Mouse (Mus musculus) T-helper 1 cell (primary cell): ENCODE measurements around the gene Lfng.

ENCODE experiments used
- in situ Hi-C: fragments of 300-600 bp; cut with MboI, MseI; formaldehyde crosslinking; loops from one replicate; pipeline ENCODE4 v1.15.1; 2025; ENCODE audit warnings: high pct_unique_total_duplicates

Gene Lfng

DNA sequence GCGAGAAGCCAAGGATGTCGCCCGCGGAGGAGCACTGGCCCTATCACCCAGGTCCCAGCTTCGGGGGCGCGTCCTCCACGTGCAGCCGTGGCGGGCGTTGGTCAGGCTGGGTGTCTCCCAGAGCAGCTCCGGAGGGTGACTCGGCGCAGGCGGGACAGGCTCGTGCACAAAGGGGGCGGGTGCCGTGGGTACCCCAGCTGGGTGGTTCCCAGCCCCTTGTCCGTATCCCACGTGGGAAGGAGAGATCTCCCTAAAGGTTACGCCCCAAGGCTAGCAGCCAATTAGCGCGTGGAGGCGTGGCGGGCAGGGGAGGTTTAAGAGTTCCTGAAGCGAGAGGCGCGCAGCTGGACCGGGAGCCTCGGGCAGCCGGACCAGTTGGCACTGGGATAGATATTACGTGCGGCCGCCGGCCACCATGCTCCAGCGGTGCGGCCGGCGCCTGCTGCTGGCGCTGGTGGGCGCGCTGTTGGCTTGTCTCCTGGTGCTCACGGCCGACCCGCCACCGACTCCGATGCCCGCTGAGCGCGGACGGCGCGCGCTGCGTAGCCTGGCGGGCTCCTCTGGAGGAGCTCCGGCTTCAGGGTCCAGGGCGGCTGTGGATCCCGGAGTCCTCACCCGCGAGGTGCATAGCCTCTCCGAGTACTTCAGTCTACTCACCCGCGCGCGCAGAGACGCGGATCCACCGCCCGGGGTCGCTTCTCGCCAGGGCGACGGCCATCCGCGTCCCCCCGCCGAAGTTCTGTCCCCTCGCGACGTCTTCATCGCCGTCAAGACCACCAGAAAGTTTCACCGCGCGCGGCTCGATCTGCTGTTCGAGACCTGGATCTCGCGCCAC, at the start of gene Lfng:
Lfng (plus strand) TSS at position 320 of the 835 bp plus-strand sequence.
- in situ Hi-C loops = no loop called here

DNA sequence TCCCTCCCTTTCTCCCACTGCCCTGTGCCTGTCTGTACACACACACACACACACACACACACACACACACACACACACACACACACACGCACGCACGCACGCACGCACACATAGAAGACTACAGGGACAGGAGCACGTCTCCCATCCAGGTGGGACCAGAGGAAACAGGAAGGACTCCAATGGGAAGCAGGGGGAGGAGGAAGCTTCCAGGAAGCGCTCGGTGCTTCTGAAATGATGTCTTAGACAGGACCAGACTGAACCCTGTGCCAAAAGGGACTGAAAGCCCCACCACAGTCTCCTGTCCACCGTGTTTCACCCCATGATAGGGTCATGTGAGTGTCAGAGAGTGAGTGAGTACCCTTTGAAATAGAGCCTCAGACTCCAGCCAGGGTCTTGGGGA, 44.5 kb upstream of the Lfng start:
- in situ Hi-C loops = no loop called here

DNA sequence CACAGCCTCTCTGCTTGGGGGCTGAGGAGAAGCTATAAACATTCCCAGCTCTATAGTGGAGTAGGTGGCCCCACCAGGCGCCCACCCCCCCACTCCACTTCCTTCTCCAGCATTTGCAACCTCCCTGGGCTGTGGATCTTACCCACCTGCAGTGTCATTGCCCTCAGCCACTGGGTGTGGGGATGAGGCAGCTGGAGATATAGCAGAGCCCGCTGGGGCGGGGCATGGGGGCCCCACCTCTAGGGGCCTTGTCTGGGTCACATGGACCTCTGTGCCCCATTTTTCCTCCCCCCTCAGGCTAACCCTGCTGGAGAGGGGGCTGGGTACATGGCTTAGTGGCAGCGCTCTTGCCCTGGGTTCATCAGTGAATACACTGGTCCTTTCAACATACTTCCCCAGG, 42.2 kb upstream of the Lfng start, which contains the start of gene Grifin:
Grifin (minus strand) TSS at position 176 of the 400 bp plus-strand sequence.
- in situ Hi-C loops = loop anchor here (5.0 kb wide), 1 partner anchor 52 kb away; no protein-coding TSS in a partner anchor

DNA sequence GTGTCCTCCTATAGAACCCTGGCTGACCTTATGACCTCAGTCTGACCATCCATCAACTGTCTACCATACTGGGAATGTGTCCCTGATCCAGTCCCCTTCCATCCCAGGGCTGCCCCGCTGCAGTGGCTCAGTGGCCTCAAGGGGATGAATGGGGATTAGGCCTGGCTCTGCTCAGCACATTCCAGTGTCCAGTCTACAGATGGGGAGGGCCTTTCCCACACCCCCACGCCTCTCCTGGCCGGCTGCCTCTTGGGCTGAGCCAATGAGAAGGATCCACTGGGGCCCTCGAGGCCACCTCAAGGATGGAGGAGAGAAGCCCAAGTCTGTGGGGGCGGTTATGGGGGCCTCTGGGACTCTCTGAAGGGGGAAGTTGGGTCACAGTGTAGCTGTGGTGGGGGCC, 41.7 kb upstream of the Lfng start:
- in situ Hi-C loops = loop anchor here (5.0 kb wide), 1 partner anchor 52 kb away; no protein-coding TSS in a partner anchor

DNA sequence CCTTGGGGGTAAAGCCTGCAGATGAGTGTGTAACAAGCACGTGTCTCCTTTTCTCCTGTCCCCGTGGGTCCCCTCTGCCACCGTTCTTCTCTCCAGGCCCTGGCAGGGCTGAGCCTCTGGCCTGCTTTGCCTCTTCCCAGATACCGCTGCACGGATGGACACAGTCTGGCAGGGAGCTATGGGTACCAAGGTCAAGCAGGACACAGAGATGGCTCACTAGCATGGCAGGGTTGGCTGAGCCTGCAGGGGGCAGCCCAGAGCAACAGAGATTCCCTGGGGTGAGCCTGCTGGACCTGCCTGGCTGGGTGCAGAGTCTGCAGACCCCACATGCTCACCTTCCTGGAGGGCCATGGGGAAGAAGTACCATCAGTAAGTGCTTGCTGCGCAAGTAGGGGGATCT, 41.3 kb upstream of the Lfng start:
- in situ Hi-C loops = loop anchor here (5.0 kb wide), 1 partner anchor 51 kb away; no protein-coding TSS in a partner anchor

DNA sequence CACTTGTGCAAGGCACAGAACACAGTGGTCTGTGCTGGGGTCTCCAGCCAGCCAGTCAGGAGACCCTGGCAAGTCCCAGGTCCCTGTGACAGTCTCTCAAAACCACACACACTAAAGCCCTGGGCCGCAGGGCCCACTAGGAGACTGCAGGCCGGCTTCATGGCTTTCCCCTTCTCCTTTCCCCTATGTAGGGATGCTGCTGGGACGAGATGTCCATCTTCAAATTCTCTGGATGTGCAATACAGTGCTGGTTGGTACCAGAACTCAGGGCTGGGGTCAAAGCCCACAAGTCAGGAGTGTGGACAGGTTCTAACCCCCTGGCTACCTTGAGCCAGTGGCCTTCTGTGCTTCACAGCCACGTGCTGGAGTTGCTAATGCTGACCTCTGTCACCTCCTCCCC, 40.8 kb upstream of the Lfng start:
- in situ Hi-C loops = loop anchor here (5.0 kb wide), 1 partner anchor 51 kb away; no protein-coding TSS in a partner anchor

DNA sequence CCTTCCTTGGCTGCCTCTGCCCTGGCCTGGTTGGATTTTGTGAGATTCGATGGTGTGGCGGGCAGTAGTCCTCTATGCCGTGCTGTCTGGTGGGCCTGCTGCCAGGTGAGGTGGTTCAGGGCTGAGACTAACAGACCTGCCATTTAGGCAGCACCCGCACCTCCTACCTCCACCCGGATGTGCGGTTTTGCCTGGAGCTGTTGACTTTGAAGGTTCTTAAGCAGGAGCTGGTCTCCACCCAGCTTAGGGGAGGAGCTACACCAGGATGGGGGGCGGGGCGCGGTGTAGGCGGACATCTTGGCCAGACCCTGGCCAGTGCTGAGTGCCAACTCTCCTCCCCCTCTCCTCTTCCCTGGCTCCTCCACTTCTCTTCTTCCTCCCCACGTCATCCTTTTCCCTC, 39.8 kb upstream of the Lfng start:
- in situ Hi-C loops = loop anchor here (5.0 kb wide), 1 partner anchor 50 kb away; no protein-coding TSS in a partner anchor

DNA sequence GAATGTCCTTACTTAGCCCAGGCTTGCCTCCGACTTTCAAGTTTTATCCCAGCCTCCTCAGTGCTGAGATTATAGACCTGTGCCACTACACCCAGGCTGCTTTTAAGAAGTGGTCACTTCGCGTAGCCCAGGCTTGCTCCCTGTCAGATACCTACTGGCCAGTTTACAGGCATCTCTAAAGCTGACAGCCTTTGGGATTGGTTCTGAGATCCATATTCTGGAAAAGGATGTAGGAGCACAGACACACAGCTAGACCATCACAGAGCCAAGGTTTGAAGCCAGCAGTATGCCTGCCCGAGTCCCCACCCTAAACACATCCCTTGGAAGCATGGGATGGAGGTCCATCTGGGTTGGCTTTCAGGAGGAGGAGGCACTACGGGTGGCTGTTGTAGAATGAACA, 39.4 kb upstream of the Lfng start:
- in situ Hi-C loops = loop anchor here (5.0 kb wide), 1 partner anchor 50 kb away; no protein-coding TSS in a partner anchor

DNA sequence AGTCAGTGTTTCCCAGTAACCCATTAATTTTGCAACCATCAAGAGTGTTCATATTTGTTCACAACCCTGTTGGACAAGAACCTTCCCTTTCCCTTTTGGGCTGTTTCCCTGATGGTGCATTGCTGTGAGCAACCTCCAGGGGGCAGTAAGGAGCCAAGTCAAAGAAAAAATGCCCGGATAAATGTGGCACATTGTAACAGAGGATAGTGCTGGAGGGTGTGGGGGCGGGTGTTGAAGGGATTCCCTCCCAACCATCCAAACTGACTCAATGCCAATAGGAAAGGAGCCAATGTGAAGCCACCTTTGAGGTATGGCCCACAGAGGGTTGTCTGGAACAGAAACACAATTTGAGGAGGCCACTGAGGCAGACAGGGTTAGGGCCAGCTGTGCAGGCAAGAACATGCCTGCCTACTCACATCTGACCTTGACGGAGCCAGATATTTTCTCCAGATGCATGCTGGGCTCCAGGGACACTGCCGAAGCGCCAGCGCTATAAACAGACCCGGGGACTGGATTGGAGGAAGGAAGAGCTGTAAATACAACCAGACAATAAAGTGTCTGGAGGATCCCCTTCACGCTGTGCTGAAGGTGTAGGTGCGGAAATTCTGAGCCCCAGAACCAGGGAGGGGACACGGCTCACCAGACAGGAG, 38.7 kb upstream of the Lfng start:
- in situ Hi-C loops = loop anchor here (5.0 kb wide), 1 partner anchor 49 kb away; no protein-coding TSS in a partner anchor

DNA sequence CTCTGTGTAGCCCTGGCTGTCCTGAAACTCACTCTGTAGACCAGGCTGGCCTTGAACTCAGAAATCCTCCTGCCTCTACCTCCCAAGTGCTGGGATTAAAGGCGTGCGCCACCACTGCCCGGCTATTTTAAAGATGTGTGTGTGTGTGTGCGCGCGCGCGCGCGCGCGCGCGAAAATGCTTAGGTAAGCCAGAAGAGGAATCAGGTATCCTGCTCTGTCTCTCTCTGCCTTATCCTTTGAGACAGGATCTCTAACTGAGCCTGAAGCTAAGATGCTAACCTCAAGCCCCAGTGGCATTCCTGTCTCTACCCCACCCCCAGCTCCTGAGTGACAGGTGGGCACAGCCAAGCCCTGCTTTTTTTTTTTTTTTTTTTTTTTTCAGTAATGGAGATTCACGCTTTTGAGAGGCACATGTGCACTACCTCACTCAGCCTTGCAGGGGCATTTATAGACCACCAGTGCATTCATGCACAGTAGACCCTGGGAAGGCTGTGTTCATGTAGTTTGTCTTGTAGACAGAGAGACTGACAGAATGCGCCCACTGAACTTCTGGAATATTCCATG, 38.0 kb upstream of the Lfng start:
- in situ Hi-C loops = loop anchor here (5.0 kb wide), 1 partner anchor 48 kb away; no protein-coding TSS in a partner anchor

DNA sequence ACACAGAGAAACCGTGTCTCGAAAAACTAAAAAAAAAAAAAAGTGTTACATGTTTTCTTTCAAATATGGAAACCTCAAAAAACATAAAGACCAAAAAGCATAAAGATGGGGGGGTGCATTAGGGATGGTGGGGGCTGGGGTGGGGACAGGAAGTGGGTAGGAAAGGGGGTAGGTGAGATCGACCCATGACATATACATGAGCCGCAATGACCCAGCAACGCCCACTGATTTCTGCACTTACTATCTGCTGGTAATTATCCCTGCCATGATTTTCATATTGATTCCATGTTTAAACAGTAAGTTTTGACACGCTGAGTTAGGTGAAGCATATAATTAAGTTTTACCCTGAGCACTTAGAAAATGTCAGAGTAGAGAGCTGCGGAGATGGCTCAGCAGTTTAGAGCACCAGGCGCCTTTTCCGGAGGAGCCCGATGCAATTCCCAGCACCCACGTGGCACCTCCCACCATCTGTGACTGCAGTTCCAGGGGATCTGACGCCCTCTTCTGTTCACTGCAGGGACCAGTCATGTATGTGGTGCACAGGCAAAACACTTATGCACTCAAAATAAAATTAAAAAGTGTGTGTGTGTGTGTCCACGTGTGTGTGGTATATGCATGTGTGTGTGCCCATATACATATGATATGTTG, 36.8 kb upstream of the Lfng start:
- in situ Hi-C loops = no loop called here

DNA sequence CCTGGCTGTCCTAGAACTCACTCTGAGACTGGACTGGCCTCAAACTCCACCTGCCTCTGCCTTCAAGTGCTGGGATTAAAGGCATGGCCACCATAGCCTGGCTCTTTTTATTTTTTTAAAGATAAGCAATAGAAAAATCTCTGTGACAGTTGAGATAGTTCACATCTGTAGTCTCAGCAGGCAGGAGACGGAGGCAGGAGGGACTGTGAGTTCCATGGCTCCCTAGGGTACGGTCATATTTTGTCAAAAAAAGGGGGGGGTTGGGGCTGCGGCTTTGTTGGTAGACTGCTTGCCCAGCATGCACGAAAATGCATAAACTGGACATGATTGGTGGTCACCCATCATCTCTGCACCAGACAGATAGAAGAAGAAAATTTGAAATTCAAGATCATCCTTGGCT, 35.9 kb upstream of the Lfng start:
- in situ Hi-C loops = no loop called here

DNA sequence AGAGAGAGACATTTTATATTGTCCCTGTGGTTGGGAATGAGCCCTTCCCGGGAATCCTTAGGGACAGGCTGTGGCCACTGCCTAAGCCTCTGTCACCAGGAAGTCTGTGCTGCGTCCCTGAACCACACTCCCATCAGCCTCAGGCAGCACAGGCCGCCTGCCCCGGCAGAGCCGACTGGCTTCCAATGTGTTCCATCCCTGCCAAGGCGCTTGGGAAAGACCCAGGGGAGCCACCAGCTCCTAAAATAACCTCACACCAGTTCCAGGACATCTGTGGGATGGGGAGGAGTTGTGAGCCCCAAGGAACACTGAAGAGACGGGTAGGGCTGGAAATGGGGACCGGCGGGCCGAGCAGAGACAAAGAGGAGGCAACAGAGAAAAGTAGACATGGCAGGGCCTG, 35.4 kb upstream of the Lfng start:
- in situ Hi-C loops = no loop called here

DNA sequence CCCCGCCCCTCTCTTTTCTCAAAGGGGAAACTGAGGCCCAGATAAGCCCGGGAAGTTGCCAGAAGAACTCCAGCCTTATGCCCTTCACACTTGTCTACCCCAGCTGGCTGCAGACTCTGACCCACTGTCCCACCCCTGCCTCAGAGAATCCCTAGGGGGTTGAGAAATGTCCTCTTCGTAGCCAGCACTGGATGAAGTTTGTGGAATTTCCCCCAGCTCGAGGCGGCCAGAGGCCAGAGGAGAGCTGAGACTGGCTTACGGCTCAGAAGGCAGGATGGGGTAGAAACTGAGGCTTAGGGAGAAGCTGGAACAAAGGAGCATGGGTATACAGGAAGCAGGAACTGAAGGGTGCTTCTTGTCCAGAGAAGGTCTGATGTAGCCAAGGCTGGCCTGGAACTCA, 34.5 kb upstream of the Lfng start:
- in situ Hi-C loops = no loop called here

DNA sequence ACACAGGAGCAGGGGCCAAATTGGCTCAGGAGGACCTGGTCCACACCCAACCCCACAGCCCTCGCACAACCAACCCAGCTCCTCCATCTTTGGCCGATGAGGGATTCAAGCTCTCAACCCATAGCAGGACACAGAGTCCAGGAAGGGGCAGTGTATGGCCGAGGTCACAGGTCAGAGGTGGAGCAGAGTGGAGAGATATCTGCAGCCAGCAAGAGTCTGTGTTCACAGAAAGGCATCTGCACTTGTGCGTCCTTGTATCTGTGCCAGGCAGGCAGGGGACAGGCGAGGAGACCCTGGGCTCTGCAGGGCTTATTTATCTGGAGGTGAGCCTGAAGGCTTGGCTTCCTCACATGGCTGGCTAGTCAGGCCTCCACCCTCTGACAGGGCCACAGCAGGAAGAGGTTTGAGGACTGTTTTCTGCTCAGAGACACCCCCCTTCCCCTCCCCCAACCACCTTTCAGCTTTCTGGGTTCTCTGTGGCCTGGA, 31.7 kb upstream of the Lfng start:
- in situ Hi-C loops = no loop called here

DNA sequence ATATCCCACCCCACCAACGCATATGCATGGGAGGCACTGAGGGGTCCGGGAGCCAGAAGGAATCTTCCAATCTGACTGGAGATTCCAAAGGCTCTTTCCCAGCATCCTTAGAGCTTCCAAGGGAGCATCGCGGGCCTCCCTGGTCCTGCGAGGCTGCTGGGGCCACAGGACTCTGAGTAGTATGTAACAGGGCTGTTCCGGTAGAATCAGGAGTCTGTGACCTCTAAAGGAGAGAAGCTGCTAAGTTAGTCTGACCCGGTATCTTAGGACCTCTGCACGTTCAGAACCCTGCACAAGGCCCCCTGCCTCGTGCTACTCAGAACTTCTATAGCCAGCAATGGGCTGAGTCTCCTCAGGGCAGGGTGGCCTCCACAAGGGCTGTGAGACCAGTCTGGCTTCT, 27.9 kb upstream of the Lfng start:
- in situ Hi-C loops = no loop called here

DNA sequence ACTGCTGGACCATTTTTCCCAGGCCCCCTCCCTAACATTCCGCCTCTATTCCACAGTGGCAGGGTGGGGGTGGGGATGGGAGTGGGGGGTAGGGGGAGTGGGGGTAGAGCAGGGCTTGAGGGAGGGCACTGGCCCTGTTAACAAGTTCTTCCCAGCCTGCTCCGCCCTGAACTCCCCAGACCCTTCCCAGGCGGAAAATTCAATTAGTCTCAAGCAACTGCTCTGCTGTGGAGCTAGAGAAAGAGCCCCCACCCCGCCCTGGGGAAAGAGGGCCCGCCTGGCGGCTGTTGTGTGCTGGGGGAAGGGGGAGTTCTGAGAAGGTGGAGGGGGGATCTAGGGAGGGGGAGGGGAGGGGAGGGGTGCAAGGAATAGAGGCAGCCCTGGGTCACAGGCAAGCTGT, 27.3 kb upstream of the Lfng start:
- in situ Hi-C loops = no loop called here

DNA sequence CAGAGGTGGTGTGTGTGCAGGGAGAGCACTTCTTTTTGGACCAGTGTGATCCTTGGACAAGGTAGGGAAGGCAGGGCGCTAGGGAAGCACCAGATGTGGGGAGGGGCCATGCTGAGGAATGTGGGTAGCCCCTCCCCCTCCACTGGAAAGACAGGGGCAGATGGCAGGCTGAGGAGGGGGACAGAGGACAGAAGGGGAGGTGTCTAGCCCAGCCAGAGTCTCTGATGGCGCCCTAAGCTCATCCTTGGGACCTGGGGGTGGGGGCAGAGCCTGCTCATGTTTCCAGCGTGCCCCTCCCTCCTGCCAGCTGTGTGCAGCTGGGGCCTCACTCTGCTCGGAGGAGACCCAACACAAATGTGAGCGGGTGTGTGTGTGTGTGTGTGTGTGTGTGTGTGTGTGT, 25.6 kb upstream of the Lfng start:
- in situ Hi-C loops = no loop called here

DNA sequence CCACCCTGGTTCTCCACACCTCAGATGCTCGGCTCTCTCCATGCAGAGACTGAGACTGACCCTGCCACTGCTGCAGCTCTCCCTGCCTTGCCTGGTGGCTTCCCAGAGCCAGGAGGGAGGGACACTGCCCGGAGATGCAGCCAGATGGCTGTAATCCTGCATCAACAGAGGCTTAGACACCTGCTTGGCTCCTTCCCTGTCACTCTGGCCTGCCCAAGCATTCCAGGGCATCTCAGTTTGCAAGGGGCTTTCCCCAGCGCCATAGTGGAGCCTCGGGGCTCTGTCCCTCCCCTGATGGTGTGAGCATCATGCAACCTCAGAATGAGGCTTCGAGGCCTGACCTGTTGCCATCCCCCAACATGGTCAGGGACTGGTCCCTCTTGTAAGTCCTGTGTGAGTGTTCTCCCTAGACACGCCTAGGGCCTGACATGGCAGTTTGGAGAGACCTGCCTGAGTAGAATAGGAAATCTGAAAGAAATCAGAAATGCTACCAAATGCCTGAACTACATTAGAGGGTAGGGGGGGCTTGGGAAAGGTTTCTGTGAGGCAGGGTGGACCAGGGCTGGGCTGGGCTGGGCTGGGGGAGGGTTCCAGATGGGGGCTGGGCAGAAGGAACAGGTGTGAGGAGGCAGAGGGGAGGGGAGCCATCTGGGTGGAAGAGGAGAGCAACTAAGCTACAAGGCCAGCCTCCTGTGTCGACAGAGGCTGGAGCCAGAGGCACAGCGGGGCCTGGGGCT, 24.0 kb upstream of the Lfng start:
- in situ Hi-C loops = no loop called here

DNA sequence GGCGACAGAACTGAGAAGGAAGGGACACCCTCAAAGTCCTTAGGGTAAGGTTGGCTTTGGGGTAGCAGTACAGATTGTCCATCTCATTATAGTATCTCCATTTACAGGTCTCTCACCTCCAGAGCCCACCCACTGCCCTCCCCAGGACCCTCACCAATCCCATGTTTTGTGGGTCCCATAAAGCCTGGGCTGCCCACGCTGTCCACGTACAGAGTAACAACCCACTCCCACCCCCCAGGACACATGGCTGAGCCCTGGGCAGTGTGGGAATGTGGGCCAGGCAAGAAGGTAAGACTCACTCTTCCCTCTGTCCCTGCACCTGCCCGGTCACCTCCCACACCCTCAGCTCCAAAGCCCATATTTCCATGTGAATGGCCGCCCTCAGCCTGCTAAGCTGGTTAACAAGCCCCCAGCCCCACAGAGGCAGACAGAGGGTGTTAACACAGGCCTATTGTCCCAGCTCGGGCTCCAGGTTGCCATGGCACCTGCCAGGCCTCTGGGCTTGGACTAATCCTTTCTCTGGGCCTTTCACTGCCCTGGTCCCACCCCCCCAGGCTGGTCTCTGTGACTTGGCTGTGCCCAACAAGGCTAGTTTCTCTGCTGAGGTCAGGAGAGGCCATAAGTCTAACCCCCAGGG, 23.3 kb upstream of the Lfng start:
- in situ Hi-C loops = no loop called here
